Mouse (Mus musculus) brain, embryonic 14.5 days (tissue): ENCODE data around the gene Sgf29.

ENCODE experiments used
- CTCF ChIP-seq: fragments of 200-500 bp; IDR thresholded peaks from 2 replicates; pipeline ENCODE4 v1.5.1; 2012; ENCODE audit warnings: inconsistent platforms, mild to moderate bottlenecking, moderate library complexity, borderline replicate concordance; ENCODE audit not compliant: insufficient read depth, insufficient read length; ENCODE audit errors: extremely low read depth
- POLR2A ChIP-seq: fragments of 200-500 bp; IDR thresholded peaks from 2 replicates; pipeline ENCODE4 v1.6.1; 2012; ENCODE audit warnings: mild to moderate bottlenecking, inconsistent platforms, borderline replicate concordance; ENCODE audit not compliant: poor library complexity, insufficient read depth, insufficient read length, severe bottlenecking; ENCODE audit errors: extremely low read depth

DNA sequence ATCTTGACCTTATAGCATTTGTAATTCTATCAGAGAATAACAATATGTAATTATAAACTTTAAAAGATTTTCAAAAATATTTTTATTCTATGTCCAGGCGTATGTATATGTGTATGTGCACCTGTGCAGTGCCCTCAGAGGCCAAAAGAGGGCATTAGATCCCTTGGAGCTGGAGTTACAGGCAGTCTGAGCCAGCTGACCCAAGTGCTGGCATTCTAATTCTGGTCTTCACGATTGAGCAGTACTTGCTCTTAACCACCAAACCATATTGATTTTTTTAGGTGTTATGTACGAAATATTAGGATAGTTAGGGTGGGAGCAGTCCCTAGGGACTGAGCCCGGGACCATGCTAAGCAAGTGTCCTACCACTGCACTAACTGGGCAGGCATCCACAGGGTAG is 623 bp upstream of the Sgf29 start:
- TF ChIP-seq CTCF (no peak), POLR2A (no peak)
